Mouse (Mus musculus) erythroblast, embryonic 14.5 days (primary cell): ENCODE data around the gene Appbp2. TPM values are rescaled to one million over a fixed set of nuclear protein-coding genes. Genes with fewer than 3 reads are reported as not detected.

Experiments used
- H3K27me3 ChIP-seq: 2 replicates; pipeline ENCODE4 v1.6.1; 2012; ENCODE audit warnings: inconsistent platforms; ENCODE audit not compliant: control insufficient read depth
- H3K36me3 ChIP-seq: 2 replicates; pipeline ENCODE4 v1.6.1; 2012; ENCODE audit warnings: mild to moderate bottlenecking, inconsistent platforms; ENCODE audit not compliant: control insufficient read depth
- H3K4me1 ChIP-seq: 2 replicates; pipeline ENCODE4 v1.6.1; 2012; ENCODE audit warnings: inconsistent platforms; ENCODE audit not compliant: control insufficient read depth
- H3K4me3 ChIP-seq: replicated peaks from 2 replicates; pipeline ENCODE3; 2012; ENCODE audit warnings: moderate library complexity, mild to moderate bottlenecking, inconsistent platforms
- H3K9me3 ChIP-seq: 2 replicates; pipeline ENCODE4 v1.6.1; 2012; ENCODE audit warnings: low read length, inconsistent platforms, mixed read lengths; ENCODE audit not compliant: control insufficient read depth
- GATA1 ChIP-seq: IDR thresholded peaks from 2 replicates; pipeline ENCODE4 v1.6.1; 2012; ENCODE audit warnings: low read length, inconsistent platforms, mixed read lengths
- TAL1 ChIP-seq: IDR thresholded peaks from 3 replicates; pipeline ENCODE4 v1.6.1; 2012; ENCODE audit warnings: low read length, inconsistent platforms, mixed read lengths
- polyA plus RNA-seq: library from polyadenylated mRNA; stranded (reverse); fragments of >175 nt; gene quantifications from 2 replicates; pipeline ENCODE4 v1.2.3, GENCODE M21; 2012

The Appbp2 gene
- polyA plus RNA-seq, 1 experiment, result 0.15 TPM

GRCm38 (mm10) chr11:85206231-85206630 is 28.7 kb downstream of the Appbp2 start:
- H3K4me1 ChIP-seq, result no peaks in the 10 kb centered on the region
- no peaks in the 10 kb centered on the region for H3K27me3 ChIP-seq
- no peak overlapping the region for H3K4me3 ChIP-seq
- no peak for TF ChIP-seq TAL1
- TF ChIP-seq GATA1, result no peak
- peaks cover 68% of the 10 kb centered on the region for H3K36me3 ChIP-seq
- no peaks in the 10 kb centered on the region for H3K9me3 ChIP-seq

DNA sequence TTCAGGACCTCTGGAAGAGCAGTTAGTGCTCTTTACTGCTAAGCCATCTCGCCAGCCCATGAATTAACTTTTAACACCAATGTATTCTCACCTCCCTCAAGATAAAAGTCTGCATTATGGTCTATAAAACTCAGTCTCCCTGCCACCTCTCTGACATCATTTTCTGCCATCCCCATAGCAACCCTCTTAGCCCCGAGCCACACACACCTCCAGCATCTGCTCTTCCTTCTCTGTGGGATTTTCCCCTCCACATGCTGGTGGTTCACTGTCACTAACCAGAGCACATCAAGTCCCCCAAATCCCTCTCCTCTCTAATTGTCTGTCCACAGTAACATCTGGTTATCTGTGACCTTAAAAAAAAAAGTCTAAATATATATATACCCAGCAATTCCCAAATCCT is 36.0 kb downstream of the Appbp2 start:
- TF ChIP-seq GATA1 (no peak), TAL1 (no peak)
- Histone ChIP-seq H3K36me3 (peaks cover 82% of the 10 kb centered on the region), H3K9me3 (no peaks in the 10 kb centered on the region), H3K4me3 (no peak overlapping the region), H3K27me3 (no peaks in the 10 kb centered on the region), H3K4me1 (no peaks in the 10 kb centered on the region)

DNA sequence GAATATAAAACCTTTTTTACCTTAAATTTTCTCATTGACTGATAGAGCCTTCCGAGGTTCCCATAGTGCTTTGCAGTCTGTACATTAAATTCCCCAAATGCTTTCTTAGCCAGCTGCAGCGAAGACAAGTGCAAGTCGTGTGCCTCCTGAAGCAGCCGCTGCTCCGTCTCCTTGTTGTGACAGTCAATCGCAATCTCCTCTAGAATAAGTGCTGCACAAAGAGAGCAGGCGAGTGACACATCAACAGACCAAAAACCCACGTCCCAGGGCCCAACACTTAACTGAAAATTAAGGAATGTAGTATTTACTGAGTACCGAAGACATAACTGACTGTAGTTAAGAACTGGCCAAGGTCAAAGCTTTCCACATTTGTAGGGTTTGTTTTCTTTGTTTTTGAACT is 38.9 kb downstream of the Appbp2 start:
- H3K4me3 ChIP-seq, result no peak overlapping the region
- H3K4me1 ChIP-seq, result no peaks in the 10 kb centered on the region
- peaks cover 88% of the 10 kb centered on the region for H3K36me3 ChIP-seq
- H3K27me3 ChIP-seq, result no peaks in the 10 kb centered on the region
- H3K9me3 ChIP-seq, result no peaks in the 10 kb centered on the region
- no peak for TF ChIP-seq TAL1
- TF ChIP-seq GATA1, result no peak

- peaks cover 5% of the 10 kb centered on the region for H3K4me1 ChIP-seq
- H3K36me3 ChIP-seq, result peaks cover 85% of the 10 kb centered on the region
Measured at GRCm38 (mm10) chr11:85194206-85194605, 40.7 kb downstream of the Appbp2 start.

GRCm38 (mm10) chr11:85190741-85191140 is 44.2 kb downstream of the Appbp2 start:
- peaks cover 61% of the 10 kb centered on the region for H3K36me3 ChIP-seq
- no peaks in the 10 kb centered on the region for H3K27me3 ChIP-seq
- no peak for TF ChIP-seq TAL1
- H3K9me3 ChIP-seq, result no peaks in the 10 kb centered on the region
- peaks cover 11% of the 10 kb centered on the region for H3K4me1 ChIP-seq
- no peak overlapping the region for H3K4me3 ChIP-seq

More at GRCm38 (mm10) chr11:85194206-85194605, 40.7 kb downstream of the Appbp2 start:
- no peak for TF ChIP-seq GATA1
- TF ChIP-seq TAL1, result no peak
- Histone ChIP-seq H3K4me3 (no peak overlapping the region), H3K9me3 (no peaks in the 10 kb centered on the region), H3K27me3 (no peaks in the 10 kb centered on the region)

DNA sequence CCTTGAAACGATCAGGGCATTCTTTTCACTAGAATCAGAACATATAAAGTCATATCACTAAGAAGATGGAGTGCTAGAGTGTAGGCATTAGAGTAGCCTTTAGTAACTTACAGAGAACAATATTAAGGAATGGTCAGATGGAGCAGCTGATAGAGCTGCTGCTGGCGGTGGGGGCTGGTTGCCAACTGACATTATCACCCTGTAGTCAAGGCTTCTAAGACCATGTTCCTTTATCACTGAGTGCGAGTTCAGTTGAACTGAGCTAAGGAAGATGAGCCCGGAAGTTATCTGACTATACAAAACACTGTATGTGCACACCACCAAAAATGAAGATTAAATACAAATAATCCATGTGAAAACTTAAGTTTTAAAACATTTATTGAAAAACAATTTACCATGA is 45.8 kb downstream of the Appbp2 start:
- peaks cover 44% of the 10 kb centered on the region for H3K36me3 ChIP-seq
- H3K27me3 ChIP-seq, result no peaks in the 10 kb centered on the region
- TF ChIP-seq GATA1 (no peak), TAL1 (no peak)

GRCm38 (mm10) chr11:85184839-85185238 is 50.1 kb downstream of the Appbp2 start:
- TF ChIP-seq TAL1, result no peak
- TF ChIP-seq GATA1, result no peak
- H3K9me3 ChIP-seq, result peaks cover 3% of the 10 kb centered on the region; the same call in 1 of the 2 replicates

More for the DNA sequence above, 45.8 kb downstream of the Appbp2 start:
- Histone ChIP-seq H3K9me3 (peaks cover 3% of the 10 kb centered on the region; the same call in 1 of the 2 replicates), H3K4me1 (peaks cover 11% of the 10 kb centered on the region), H3K4me3 (no peak overlapping the region)

GRCm38 (mm10) chr11:85184082-85184481 is 50.8 kb downstream of the Appbp2 start:
- no peak for TF ChIP-seq GATA1
- TF ChIP-seq TAL1, result no peak

More at GRCm38 (mm10) chr11:85184839-85185238, 50.1 kb downstream of the Appbp2 start:
- Histone ChIP-seq H3K27me3 (no peaks in the 10 kb centered on the region), H3K36me3 (peaks cover 8% of the 10 kb centered on the region), H3K4me1 (peaks cover 25% of the 10 kb centered on the region), H3K4me3 (no peak overlapping the region)

GRCm38 (mm10) chr11:85183284-85183779 is 51.6 kb downstream of the Appbp2 start:
- no peak for TF ChIP-seq TAL1
- no peak for TF ChIP-seq GATA1
- peak overlapping the region; percentile 71 for H3K4me3 ChIP-seq
- H3K4me1 ChIP-seq, result peaks cover 13% of the 10 kb centered on the region
- H3K36me3 ChIP-seq, result no peaks in the 10 kb centered on the region; the same call in 1 of the 2 replicates
- H3K27me3 ChIP-seq, result no peaks in the 10 kb centered on the region
- H3K9me3 ChIP-seq, result peaks cover 3% of the 10 kb centered on the region; the same call in 1 of the 2 replicates

More at GRCm38 (mm10) chr11:85184082-85184481, 50.8 kb downstream of the Appbp2 start:
- H3K4me3 ChIP-seq, result no peak overlapping the region
- H3K4me1 ChIP-seq, result peaks cover 18% of the 10 kb centered on the region
- H3K27me3 ChIP-seq, result no peaks in the 10 kb centered on the region
- H3K36me3 ChIP-seq, result peaks cover 2% of the 10 kb centered on the region
- H3K9me3 ChIP-seq, result peaks cover 3% of the 10 kb centered on the region; the same call in 1 of the 2 replicates

DNA sequence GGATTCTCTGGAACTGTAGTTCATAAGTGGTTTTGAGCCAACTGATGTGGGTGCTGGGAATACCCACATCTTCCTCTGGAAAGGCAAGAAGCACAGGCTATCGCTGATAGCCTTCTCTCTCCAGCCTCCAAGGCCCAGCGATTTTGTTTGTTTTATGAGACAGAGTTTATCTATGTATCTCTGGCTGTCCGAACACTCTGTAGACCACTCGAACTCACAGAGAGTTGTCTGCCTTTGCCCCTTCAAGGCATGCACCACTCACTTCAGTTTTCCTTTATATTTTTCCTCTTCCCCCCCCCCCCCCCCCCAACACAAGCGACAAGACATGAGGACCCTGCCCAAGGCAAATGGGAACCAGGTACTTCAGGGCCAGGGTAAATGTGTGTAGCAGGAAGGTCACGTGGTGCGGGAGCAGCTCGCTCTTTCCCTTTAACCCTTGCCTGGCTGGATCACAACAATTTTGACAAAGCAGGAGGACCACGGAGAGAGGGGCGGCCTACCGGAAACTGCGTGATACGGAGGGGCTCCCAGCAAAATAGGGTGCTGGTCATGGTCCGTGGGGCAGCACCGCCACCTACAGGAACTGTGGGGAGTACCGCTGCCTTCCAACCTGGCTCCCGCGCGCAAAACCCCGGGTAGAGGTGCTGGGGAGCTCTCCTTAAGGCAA is 52.2 kb downstream of the Appbp2 start:
- TF ChIP-seq GATA1 (no peak), TAL1 (no peak)
- peak overlapping the region; percentile 71 for H3K4me3 ChIP-seq
- H3K27me3 ChIP-seq, result no peaks in the 10 kb centered on the region
- no peaks in the 10 kb centered on the region; the same call in 1 of the 2 replicates for H3K36me3 ChIP-seq
- peaks cover 19% of the 10 kb centered on the region for H3K4me1 ChIP-seq
- H3K9me3 ChIP-seq, result peaks cover 3% of the 10 kb centered on the region; the same call in 1 of the 2 replicates
